Mouse (Mus musculus) forebrain, postnatal 0 days (tissue): ENCODE measurements around the gene Capn12. TPM values are rescaled to one million over a fixed set of nuclear protein-coding genes. Genes with fewer than 3 reads are reported as not detected.
A peak's percentile ranks its signal among the peaks of the same experiment; 100 is the strongest.

ENCODE experiments used
- ATAC-seq: fragments of 200-750 bp; cut with Nextera tagmentation; 2 replicates; pipeline ENCODE4 v1.8.0; 2017; ENCODE audit warnings: mild to moderate bottlenecking, moderate library complexity
- DNase-seq: peaks from one replicate; pipeline ENCODE4 v3.0.0-alpha.2; 2015
- H3K27ac ChIP-seq: fragments of 300-500 bp; sonication (generic); 2 replicates; pipeline ENCODE4 v1.5.1; 2014; ENCODE audit warnings: low read depth, mild to moderate bottlenecking, antibody characterized with exemption, low read length, moderate library complexity, mixed read lengths
- H3K27me3 ChIP-seq: fragments of 300-500 bp; sonication (generic); 2 replicates; pipeline ENCODE4 v1.6.1; 2014; ENCODE audit warnings: mild to moderate bottlenecking, low read length, mixed read lengths; ENCODE audit not compliant: insufficient read depth
- H3K36me3 ChIP-seq: fragments of 300-500 bp; sonication (generic); 2 replicates; pipeline ENCODE4 v1.6.1; 2014; ENCODE audit warnings: mild to moderate bottlenecking, moderate library complexity; ENCODE audit not compliant: insufficient read depth
- H3K4me1 ChIP-seq: fragments of 300-500 bp; sonication (generic); 2 replicates; pipeline ENCODE4 v1.6.1; 2014; ENCODE audit warnings: antibody characterized with exemption; ENCODE audit not compliant: insufficient read depth
- H3K4me2 ChIP-seq: fragments of 300-500 bp; sonication (generic); 2 replicates; pipeline ENCODE4 v1.6.1; 2014; ENCODE audit warnings: low read depth, mild to moderate bottlenecking, moderate library complexity
- H3K4me3 ChIP-seq: fragments of 300-500 bp; sonication (generic); 2 replicates; pipeline ENCODE4 v1.5.1; 2014; ENCODE audit warnings: low read depth, low read length, mixed read lengths
- H3K9ac ChIP-seq: fragments of 300-500 bp; sonication (generic); 2 replicates; pipeline ENCODE4 v1.6.1; 2014; ENCODE audit warnings: mild to moderate bottlenecking
- H3K9me3 ChIP-seq: fragments of 300-500 bp; sonication (generic); 2 replicates; pipeline ENCODE4 v1.6.1; 2016; ENCODE audit warnings: low read length
- CTCF ChIP-seq: sonication (generic); IDR thresholded peaks from 2 replicates; pipeline ENCODE4 v1.5.1; 2016; ENCODE audit warnings: antibody characterized with exemption, control low read depth, low read depth
- WGBS: fragments of 180-500 bp; shearing (Covaris S2); extraction: QIAGEN DNeasy Blood & Tissue Kit; methylation state at CpG from one replicate; pipeline ENCODE4 v1.1.7; 2014; 5-methylcytosine and 5-hydroxymethylcytosine counted together
- polyA plus RNA-seq: library from polyadenylated mRNA; unstranded; fragments of >200 nt; fragmentation: Nextera tagmentation; extraction: Ambion mirVana; gene quantifications from 2 replicates; pipeline ENCODE4 v1.2.1, GENCODE M21; 2015
- total RNA-seq: library from RNA; depleted of rRNA; stranded (reverse); fragments of >200 nt; gene quantifications from 2 replicates; pipeline ENCODE4 v1.2.3, GENCODE M21; 2014

Capn12 gene
- total and polyA plus RNA-seq, 2 experiments from 2014 or later: 0.27 TPM; not detected in 1

DNA sequence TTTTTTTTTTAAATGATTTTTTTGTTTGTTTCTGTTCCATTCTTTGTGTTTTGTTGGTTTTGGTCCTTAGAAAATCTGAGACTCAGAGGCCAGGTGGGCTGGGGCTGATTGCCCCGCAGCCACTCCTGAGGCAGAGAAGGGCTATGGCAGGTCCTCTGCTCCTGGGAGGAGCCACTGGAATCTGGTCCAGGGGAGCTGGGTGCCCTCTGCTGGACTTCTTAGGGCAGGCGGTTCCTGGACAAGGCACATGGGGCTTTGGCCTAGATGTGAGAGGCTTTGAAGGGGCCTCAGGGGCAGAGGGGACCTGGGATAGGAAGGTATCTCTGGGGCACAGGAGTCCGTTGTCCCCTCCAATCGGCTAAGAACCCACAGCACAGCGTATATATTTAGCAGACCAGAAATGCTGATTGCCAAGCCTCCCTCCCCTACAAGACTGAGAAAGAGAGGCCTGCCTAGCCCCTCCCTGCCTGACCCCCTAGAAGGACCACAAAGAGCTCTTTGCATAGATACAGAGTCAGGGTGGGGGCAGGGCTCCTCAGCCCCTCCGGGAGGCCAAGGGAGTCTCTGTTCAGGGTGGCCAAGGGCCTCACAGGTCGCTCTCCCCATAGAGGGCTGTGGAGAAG lies 12.5 kb downstream of the Capn12 start:
- TF ChIP-seq CTCF: peak; percentile 57
- Histone ChIP-seq H3K27me3 (peaks cover 3% of the 10 kb centered on the region; the same call in 1 of the 2 replicates), H3K4me1 (no peaks in the 10 kb centered on the region), H3K36me3 (peaks cover 72% of the 10 kb centered on the region), H3K9me3 (no peaks in the 10 kb centered on the region), H3K27ac (no peak overlapping the region), H3K9ac (no peak overlapping the region), H3K4me2 (no peak overlapping the region), H3K4me3 (no peak overlapping the region)
- DNase-seq (peak; percentile 20), ATAC-seq (peak; percentile 40; the same call in 1 of the 2 replicates)
- 57% methylated on average over 7 of the region's 7 CpGs for WGBS

GRCm38 (mm10) chr7:28894942-28895341 lies 13.7 kb downstream of the Capn12 start:
- ATAC-seq (no peak), DNase-seq (no peak)
- H3K36me3 ChIP-seq: peaks cover 81% of the 10 kb centered on the region
- no peak for TF ChIP-seq CTCF
- no peaks in the 10 kb centered on the region for H3K4me1 ChIP-seq
- 68% methylated on average over 5 of the region's 5 CpGs for WGBS
- H3K27ac ChIP-seq: no peak overlapping the region
- no peaks in the 10 kb centered on the region for H3K27me3 ChIP-seq
- no peak overlapping the region for H3K4me3 ChIP-seq
- H3K9ac ChIP-seq: no peak overlapping the region
- no peaks in the 10 kb centered on the region for H3K9me3 ChIP-seq
- no peak overlapping the region for H3K4me2 ChIP-seq

- Histone ChIP-seq H3K27me3 (no peaks in the 10 kb centered on the region), H3K4me1 (no peaks in the 10 kb centered on the region), H3K4me3 (no peak overlapping the region), H3K4me2 (no peak overlapping the region), H3K36me3 (peaks cover 92% of the 10 kb centered on the region), H3K9ac (no peak overlapping the region), H3K27ac (no peak overlapping the region), H3K9me3 (no peaks in the 10 kb centered on the region)
- DNase-seq: no peak
- TF ChIP-seq CTCF: no peak
- 98% methylated on average over 6 of the region's 6 CpGs for WGBS
- ATAC-seq: no peak
Observed at GRCm38 (mm10) chr7:28897661-28898060, 16.4 kb downstream of the Capn12 start.

DNA sequence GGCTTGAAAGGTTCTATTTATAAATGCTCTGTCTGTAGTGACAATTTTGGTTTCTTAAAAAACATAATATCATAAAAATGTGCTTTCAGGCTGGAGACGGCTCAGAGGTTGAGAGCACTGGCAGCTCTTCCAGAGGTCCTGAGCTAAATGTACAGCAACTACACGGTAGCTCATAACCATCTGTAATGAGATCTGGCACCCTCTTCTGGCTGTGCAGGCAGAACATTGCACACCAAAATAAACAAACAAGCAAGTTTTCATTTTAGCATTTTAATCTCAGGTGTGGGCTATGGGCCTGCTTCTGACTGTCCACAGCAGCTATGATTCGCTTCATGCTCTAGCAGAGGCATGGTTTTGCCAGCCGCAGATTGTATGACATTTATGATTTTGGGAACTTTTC lies 18.8 kb downstream of the Capn12 start:
- ATAC-seq (no peak), DNase-seq (no peak)
- Histone ChIP-seq H3K9me3 (no peaks in the 10 kb centered on the region), H3K36me3 (peaks cover 94% of the 10 kb centered on the region), H3K9ac (no peak overlapping the region), H3K4me2 (no peak overlapping the region), H3K4me3 (no peak overlapping the region), H3K27me3 (no peaks in the 10 kb centered on the region), H3K4me1 (no peaks in the 10 kb centered on the region), H3K27ac (no peak overlapping the region)
- TF ChIP-seq CTCF: peak; percentile 17; the same call in 1 of the 2 replicates
- 79% methylated on average over 4 of the region's 4 CpGs for WGBS

GRCm38 (mm10) chr7:28901311-28902125 lies 20.3 kb downstream of the Capn12 start:
- Histone ChIP-seq H3K4me1 (no peaks in the 10 kb centered on the region), H3K9ac (no peak overlapping the region), H3K36me3 (peaks cover 94% of the 10 kb centered on the region), H3K4me3 (no peak overlapping the region), H3K4me2 (no peak overlapping the region), H3K27me3 (no peaks in the 10 kb centered on the region), H3K9me3 (no peaks in the 10 kb centered on the region), H3K27ac (no peak overlapping the region)
- no peak for TF ChIP-seq CTCF
- ATAC-seq (peak; percentile 59), DNase-seq (no peak)
- 88% methylated on average over 13 of the region's 13 CpGs for WGBS

GRCm38 (mm10) chr7:28902180-28902579 lies 21.0 kb downstream of the Capn12 start:
- H3K36me3 ChIP-seq: peaks cover 94% of the 10 kb centered on the region

DNA sequence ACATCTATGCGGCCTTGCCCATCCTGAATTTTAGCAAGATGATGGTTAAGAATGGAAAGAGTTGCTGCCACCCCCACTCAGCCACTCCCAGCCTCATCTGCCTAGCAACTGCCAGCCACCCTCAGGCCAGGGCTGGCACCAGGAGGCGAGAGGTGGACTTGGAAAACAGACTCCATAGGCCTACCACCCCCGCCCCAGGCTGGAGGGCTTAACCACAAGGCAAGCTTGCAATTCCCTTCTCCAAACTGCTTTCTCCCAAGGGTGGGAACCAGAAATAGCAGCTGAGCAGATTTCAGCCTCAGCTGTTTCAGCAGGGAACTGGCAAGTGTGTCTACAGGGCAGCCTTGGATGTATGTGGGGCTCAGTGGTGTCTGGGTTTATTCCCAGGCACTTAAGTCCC lies 21.6 kb downstream of the Capn12 start:
- Histone ChIP-seq H3K27ac (peak overlapping the region; percentile 48), H3K4me2 (no peak overlapping the region), H3K9me3 (no peaks in the 10 kb centered on the region), H3K27me3 (no peaks in the 10 kb centered on the region), H3K4me1 (no peaks in the 10 kb centered on the region), H3K36me3 (peaks cover 94% of the 10 kb centered on the region), H3K4me3 (no peak overlapping the region), H3K9ac (no peak overlapping the region)
- TF ChIP-seq CTCF: no peak
- peak; percentile 43 for DNase-seq
- ATAC-seq: peak; percentile 57
- WGBS: 82% methylated on average over 3 of the region's 3 CpGs

More at GRCm38 (mm10) chr7:28902180-28902579, 21.0 kb downstream of the Capn12 start:
- Histone ChIP-seq H3K4me3 (no peak overlapping the region), H3K27me3 (no peaks in the 10 kb centered on the region), H3K27ac (peak overlapping the region; percentile 48), H3K4me1 (no peaks in the 10 kb centered on the region), H3K9ac (no peak overlapping the region), H3K9me3 (no peaks in the 10 kb centered on the region), H3K4me2 (no peak overlapping the region)
- no peak for TF ChIP-seq CTCF
- DNase-seq (no peak), ATAC-seq (no peak)
- 88% methylated on average over 6 of the region's 6 CpGs for WGBS
